Mouse (Mus musculus): ENCODE measurements around the gene Bglap. TPM values are rescaled to one million over a fixed set of nuclear protein-coding genes. Genes with fewer than 3 reads are reported as not detected.
A peak's percentile ranks its signal among the peaks of the same experiment; 100 is the strongest.
"Not testable (repeated sequence)": the region's sequence is repeated elsewhere in the genome, so short reads cannot be mapped to it uniquely, and the experiment has no call there.

The Bglap gene
- polyA plus RNA-seq, 1 experiment from 2014 or later, result not detected

DNA sequence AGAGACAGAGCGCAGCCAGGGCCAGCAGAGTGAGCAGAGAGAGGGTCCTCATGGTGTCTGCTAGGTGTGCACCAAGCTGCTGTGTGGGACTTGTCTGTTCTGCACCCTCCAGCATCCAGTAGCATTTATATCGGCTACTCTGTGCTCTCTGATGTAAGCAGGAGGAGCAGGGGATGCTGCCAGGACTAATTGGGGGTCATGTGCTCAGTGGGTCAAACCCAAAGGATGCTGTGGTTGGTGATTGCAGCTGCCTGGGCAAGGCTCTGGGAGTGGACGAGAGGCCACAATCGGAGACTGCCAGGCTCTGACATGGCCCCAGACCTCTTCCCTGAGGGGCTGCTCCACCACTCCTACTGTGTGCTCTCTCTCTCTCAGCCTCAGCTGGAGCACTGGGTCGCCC lies 5.7 kb downstream of the Bglap start, which contains the start of gene Bglap2:
Gene Bglap2, minus strand, starts transcription at position 101 of the 400 bp plus-strand sequence.
- H3K4me3 ChIP-seq; H3K9me3 ChIP-seq; DNase-seq (ENCODE audit: low spot score); H3K36me3 ChIP-seq; H3K27me3 ChIP-seq (ENCODE audit: insufficient read depth, poor library complexity, severe bottlenecking); H3K27ac ChIP-seq: not testable (repeated sequence)
- peaks cover 11% of the 10 kb centered on the region for H3K4me1 ChIP-seq
- 79% methylated on average over 5 of the region's 5 CpGs for WGBS

- not testable (repeated sequence) for DNase-seq (ENCODE audit: low spot score); H3K27me3 ChIP-seq (ENCODE audit: insufficient read depth, poor library complexity, severe bottlenecking); H3K4me1 ChIP-seq; H3K9me3 ChIP-seq; H3K27ac ChIP-seq; H3K36me3 ChIP-seq; H3K4me3 ChIP-seq
- 26% methylated on average over 6 of the region's 7 CpGs for WGBS
These were observed 7.6 kb downstream of the Bglap start for GRCm38 (mm10) chr3:88376644-88377043.

GRCm38 (mm10) chr3:88375750-88376626 lies 8.3 kb downstream of the Bglap start:
- not testable (repeated sequence) for H3K27me3 ChIP-seq (ENCODE audit: insufficient read depth, poor library complexity, severe bottlenecking); H3K9me3 ChIP-seq; H3K36me3 ChIP-seq; H3K27ac ChIP-seq; H3K4me1 ChIP-seq
- peak overlapping the region; percentile 37 for H3K4me3 ChIP-seq
- peak; percentile 81 for DNase-seq (ENCODE audit: low spot score)
- 13% methylated on average over 19 of the region's 19 CpGs for WGBS

DNA sequence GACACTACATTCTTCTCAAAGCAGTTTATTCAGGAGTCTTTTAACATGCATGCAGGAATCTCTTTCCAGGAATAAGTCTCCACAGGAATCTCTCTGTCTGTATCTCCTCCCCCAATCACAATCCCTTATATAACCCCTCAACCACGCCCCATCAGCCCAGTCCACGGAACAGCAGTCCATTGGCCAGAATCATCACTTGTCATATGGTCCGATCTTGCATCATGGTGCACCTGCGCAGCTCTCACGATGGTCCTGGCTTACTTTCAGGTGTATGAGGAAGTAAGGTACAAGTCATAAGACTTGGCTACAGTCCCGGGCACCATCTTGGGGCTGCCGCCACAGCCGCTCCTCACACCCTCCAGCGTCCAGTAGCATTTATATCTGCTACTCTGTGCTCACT lies 11.6 kb downstream of the Bglap start, which contains the start of gene Bglap3:
Gene Bglap3, minus strand, starts transcription at position 101 of the 400 bp plus-strand sequence.
- 91% methylated on average over 9 of the region's 9 CpGs for WGBS
- not testable (repeated sequence) for H3K4me1 ChIP-seq; H3K4me3 ChIP-seq; H3K27me3 ChIP-seq (ENCODE audit: insufficient read depth, poor library complexity, severe bottlenecking); DNase-seq (ENCODE audit: low spot score); H3K9me3 ChIP-seq; H3K27ac ChIP-seq; H3K36me3 ChIP-seq

GRCm38 (mm10) chr3:88368511-88368910 lies 15.8 kb downstream of the Bglap start:
- Histone ChIP-seq H3K27me3 (ENCODE audit: insufficient read depth, poor library complexity, severe bottlenecking) (peaks cover 37% of the 10 kb centered on the region), H3K4me1 (peaks cover 23% of the 10 kb centered on the region)
- not testable (repeated sequence) for H3K36me3 ChIP-seq; H3K9me3 ChIP-seq; H3K4me3 ChIP-seq; H3K27ac ChIP-seq; DNase-seq (ENCODE audit: low spot score)
- WGBS, result 76% methylated on average over 7 of the region's 7 CpGs

GRCm38 (mm10) chr3:88367517-88367916 lies 16.7 kb downstream of the Bglap start:
- peaks cover 37% of the 10 kb centered on the region for H3K27me3 ChIP-seq (ENCODE audit: insufficient read depth, poor library complexity, severe bottlenecking)
- H3K36me3 ChIP-seq; H3K27ac ChIP-seq; H3K4me3 ChIP-seq; H3K9me3 ChIP-seq; DNase-seq (ENCODE audit: low spot score): not testable (repeated sequence)
- H3K4me1 ChIP-seq, result peaks cover 33% of the 10 kb centered on the region
- WGBS, result 54% methylated on average over 4 of the region's 7 CpGs

GRCm38 (mm10) chr3:88366830-88367428 lies 17.3 kb downstream of the Bglap start:
- 6% methylated on average over 21 of the region's 22 CpGs for WGBS
- not testable (repeated sequence) for H3K27ac ChIP-seq, H3K9me3 ChIP-seq
- Histone ChIP-seq H3K27me3 (ENCODE audit: insufficient read depth, poor library complexity, severe bottlenecking) (peaks cover 37% of the 10 kb centered on the region), H3K4me3 (peak overlapping the region; percentile 34), H3K36me3 (peaks cover 12% of the 10 kb centered on the region), H3K4me1 (peaks cover 39% of the 10 kb centered on the region)
- peak; percentile 72 for DNase-seq (ENCODE audit: low spot score)

GRCm38 (mm10) chr3:88365705-88366361 lies 18.4 kb downstream of the Bglap start:
- H3K9me3 ChIP-seq, result peaks cover 8% of the 10 kb centered on the region; the same call in 1 of the 2 replicates
- peaks cover 23% of the 10 kb centered on the region for H3K36me3 ChIP-seq
- no peak overlapping the region for H3K27ac ChIP-seq
- H3K4me1 ChIP-seq, result peaks cover 49% of the 10 kb centered on the region
- 29% methylated on average over 34 of the region's 34 CpGs for WGBS
- H3K4me3 ChIP-seq, result no peak overlapping the region
- peak; percentile 72 for DNase-seq (ENCODE audit: low spot score)
- peaks cover 37% of the 10 kb centered on the region for H3K27me3 ChIP-seq (ENCODE audit: insufficient read depth, poor library complexity, severe bottlenecking)

DNA sequence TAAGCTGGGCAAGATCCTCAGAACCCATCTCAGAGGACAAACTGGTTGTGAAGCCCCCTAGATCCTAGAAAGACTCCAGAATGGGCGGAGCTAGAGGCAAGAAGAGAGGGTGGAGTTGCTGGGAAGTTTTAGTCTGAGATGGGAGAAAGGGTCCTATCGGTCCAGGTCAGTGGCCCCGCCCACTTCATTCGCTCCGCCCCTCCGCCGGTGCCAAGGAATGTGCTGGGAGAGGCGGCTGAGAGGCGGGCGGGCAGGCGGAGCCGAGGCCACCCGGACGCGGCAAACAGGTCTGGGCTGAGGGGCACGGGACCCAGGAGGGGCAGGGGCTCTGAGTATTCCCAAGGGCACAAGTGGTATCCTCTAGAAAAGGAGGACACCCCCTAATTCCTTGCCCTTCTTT lies 19.9 kb downstream of the Bglap start, which contains the start of gene Paqr6:
Gene Paqr6, plus strand, starts transcription at position 248 of the 400 bp plus-strand sequence.
- Histone ChIP-seq H3K36me3 (peaks cover 38% of the 10 kb centered on the region), H3K4me3 (peak within 1 kb of the TSS; percentile 40), H3K27ac (peak within 1 kb of the TSS; percentile 63), H3K27me3 (ENCODE audit: insufficient read depth, poor library complexity, severe bottlenecking) (peaks cover 37% of the 10 kb centered on the region), H3K4me1 (peaks cover 63% of the 10 kb centered on the region), H3K9me3 (no peaks in the 10 kb centered on the region)
- DNase-seq (ENCODE audit: low spot score), result peak; percentile 91
- under 1% methylated on average over 16 of the region's 16 CpGs for WGBS

GRCm38 (mm10) chr3:88363700-88364099 lies 20.6 kb downstream of the Bglap start:
- Histone ChIP-seq H3K27me3 (ENCODE audit: insufficient read depth, poor library complexity, severe bottlenecking) (peaks cover 34% of the 10 kb centered on the region), H3K4me3 (peak overlapping the region; percentile 40; the same call in 1 of the 2 replicates), H3K27ac (peak overlapping the region; percentile 63; the same call in 1 of the 2 replicates), H3K9me3 (no peaks in the 10 kb centered on the region), H3K36me3 (peaks cover 44% of the 10 kb centered on the region), H3K4me1 (peaks cover 69% of the 10 kb centered on the region)
- 50% methylated on average over 4 of the region's 4 CpGs for WGBS
- DNase-seq (ENCODE audit: low spot score), result peak; percentile 88

DNA sequence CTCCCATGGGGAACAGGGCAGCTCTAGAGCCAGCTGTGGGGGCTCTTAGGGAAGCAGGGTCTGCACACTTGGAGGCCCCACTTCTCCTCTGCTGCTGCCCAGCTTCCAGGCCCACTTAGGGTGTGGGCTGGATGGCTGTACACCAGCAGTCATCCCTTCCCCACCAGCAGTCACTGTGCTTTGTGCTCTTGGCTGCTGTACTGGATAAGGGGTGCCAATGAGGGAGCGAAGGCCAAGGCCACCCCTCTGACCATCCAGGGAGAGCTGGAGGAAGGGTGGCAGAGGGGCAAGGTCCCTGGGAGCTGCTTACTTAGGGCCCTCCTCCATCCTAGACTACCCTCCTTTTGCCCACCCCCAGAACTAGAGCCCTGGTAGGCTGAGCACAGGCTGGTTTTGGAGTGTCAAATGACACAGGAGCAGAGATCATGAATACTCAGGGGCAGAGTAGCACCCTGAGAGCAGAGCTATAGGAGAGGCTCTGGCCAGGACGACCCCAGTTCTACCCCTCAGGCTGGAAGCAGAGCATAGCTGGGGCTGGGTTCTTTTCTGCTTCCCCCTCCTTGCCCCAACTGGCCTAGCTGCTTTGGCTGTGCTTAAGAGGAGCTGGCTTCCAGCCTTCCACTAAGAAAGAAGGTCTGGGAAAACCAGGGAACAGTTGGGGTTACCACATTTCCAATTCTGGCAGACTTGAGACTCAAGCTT lies 22.5 kb downstream of the Bglap start:
- H3K4me3 ChIP-seq, result no peak overlapping the region
- peaks cover 22% of the 10 kb centered on the region for H3K27me3 ChIP-seq (ENCODE audit: insufficient read depth, poor library complexity, severe bottlenecking)
- H3K4me1 ChIP-seq, result peaks cover 66% of the 10 kb centered on the region
- WGBS, result 85% methylated on average over 2 of the region's 2 CpGs
- H3K27ac ChIP-seq, result no peak overlapping the region; the same call in none of the 2 replicates
- peaks cover 62% of the 10 kb centered on the region for H3K36me3 ChIP-seq
- no peaks in the 10 kb centered on the region for H3K9me3 ChIP-seq
- peak; percentile 68 for DNase-seq (ENCODE audit: low spot score)

GRCm38 (mm10) chr3:88361096-88361495 lies 23.2 kb downstream of the Bglap start:
- peaks cover 66% of the 10 kb centered on the region for H3K4me1 ChIP-seq

More at GRCm38 (mm10) chr3:88361096-88361495, 23.2 kb downstream of the Bglap start:
- Histone ChIP-seq H3K27me3 (ENCODE audit: insufficient read depth, poor library complexity, severe bottlenecking) (peaks cover 16% of the 10 kb centered on the region), H3K27ac (no peak overlapping the region), H3K36me3 (peaks cover 69% of the 10 kb centered on the region), H3K9me3 (no peaks in the 10 kb centered on the region), H3K4me3 (no peak overlapping the region)
- peak; percentile 75 for DNase-seq (ENCODE audit: low spot score)
- 81% methylated on average over 6 of the region's 6 CpGs for WGBS

Measured in heart, embryonic 10.5 days (tissue).